Mouse (Mus musculus): ENCODE measurements at regions not wholly inside any gene's neighbourhood (a gene's known extent, or its start where the extent isn't known, plus 50 kb on each side); places are given as distances from the start of the nearest gene placed in this dataset.

GRCm38 (mm10) chr6:117330198-117330597 is 161.9 kb downstream of the Cxcl12 start:
- no peak for DNase-seq (ENCODE audit: low read depth in 2 of 2, low spot score in 2 of 2)

DNA sequence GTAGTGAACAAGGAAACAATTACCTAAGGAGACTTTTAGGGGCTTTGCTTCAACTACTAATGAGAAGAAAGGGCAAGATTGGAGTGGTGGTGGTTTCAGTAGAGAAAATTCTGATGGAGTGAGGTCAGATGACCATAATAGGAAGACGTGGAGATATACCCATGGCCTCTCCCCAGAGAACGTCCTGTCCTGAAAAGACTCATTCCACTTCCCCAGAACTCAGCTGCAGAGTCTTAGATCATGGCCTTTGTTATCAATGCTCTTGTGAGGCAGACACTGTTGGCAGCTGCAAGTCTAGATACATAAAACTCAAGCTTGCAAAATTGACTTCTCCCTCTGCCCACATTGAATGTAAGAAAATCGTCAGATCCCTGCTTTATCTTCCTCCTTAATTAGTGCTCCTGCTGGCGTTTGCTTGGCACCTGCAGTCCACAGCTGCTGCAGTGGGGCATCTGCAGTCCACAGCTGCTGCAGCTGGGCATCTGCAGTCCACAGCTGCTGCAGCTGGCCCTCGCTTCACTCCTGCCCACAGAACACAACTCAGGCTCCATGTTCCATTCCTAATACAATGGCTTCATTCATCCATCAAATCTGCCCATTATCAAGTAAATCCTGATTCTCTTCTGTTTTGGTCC is 162.5 kb downstream of the Cxcl12 start:
- DNase-seq (ENCODE audit: low read depth in 2 of 2, low spot score in 2 of 2) = no peak

- no peak for DNase-seq (ENCODE audit: low read depth in 2 of 2, low spot score in 2 of 2)
Observed at GRCm38 (mm10) chr6:117332641-117333040, 164.3 kb downstream of the Cxcl12 start.

- no peak for DNase-seq (ENCODE audit: low read depth in 2 of 2, low spot score in 2 of 2)
Observed at GRCm38 (mm10) chr6:117342123-117342522, 173.8 kb downstream of the Cxcl12 start.

DNA sequence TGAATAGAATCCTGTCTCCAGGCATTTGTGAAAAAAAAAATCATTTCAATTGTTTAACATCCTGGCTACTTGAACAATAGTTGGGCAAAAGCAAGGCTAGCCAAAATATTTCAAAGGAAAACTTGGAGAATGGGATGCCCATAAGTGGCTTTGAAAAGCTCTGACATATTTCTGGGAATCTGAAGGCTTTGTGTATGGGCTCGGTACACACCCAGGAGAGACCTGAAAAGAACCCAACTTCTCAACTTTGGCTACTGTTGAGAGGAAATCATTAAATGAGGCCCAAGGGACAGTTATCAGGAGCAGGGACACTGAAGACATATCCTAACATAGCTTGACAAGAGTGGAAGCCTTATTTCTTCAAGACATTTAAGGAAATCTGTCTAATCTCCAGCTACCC is 179.0 kb downstream of the Cxcl12 start:
- DNase-seq (ENCODE audit: low read depth in 2 of 2, low spot score in 2 of 2) = no peak

DNA sequence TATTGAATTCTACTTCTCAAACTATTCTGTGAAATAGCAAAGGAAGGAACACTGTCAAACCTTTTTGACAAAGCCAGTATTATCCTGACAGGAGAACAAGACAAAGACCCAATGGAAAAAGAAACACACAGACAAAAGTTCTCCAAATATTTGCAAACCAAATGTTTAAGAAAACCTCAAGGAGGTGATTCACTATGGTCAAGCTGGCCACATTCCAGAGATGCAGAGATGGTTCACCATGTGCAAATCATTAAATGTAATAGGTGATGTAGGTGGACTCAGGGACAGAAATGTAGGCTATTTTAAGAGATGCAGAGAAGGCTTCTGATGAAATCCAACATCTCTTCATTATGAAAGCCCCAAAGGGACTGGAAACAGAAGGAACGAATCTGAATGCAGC is 183.5 kb downstream of the Cxcl12 start:
- no peak for DNase-seq (ENCODE audit: low read depth in 2 of 2, low spot score in 2 of 2)

GRCm38 (mm10) chr6:117353091-117353490 is 184.8 kb downstream of the Cxcl12 start:
- DNase-seq (ENCODE audit: low read depth in 2 of 2, low spot score in 2 of 2) = no peak

DNA sequence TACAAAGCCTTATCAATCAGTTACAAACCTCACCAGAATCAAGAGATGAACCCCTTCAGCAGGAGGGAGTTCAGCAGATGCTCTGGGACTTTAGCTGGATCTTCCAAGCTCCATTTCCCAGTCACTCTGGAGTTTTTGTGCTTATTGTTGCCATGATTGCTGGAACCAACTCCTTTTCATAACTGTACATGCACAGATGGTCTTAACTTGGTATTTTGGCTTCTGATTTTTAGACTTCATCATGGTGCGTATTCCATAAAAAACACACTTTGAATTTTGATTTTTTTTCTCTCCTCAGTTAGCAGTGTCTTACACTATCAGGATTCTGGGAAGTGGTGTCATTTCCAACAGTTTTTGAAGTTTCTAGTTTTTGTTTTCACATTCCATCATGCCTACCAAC is 187.8 kb downstream of the Cxcl12 start:
- no peak for DNase-seq (ENCODE audit: low read depth in 2 of 2, low spot score in 2 of 2)

DNA sequence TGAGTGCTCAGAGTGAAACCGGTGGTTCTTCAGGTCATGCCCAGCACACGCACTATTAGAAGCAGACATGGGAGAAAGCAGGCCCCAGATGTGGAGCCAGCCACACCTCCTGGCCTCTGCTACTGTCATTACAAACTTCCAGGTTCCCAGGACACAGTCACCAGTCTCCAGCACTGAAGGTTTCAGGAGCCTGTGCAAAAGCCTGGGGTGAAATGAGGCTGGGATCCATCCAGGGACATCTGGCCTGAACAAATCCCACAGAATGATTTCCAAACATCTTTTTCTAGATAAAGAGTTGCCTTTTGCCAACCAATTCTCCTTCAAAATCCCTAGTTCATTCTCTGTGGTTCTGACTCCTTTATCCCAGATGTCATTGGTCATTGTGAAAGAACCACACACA is 191.1 kb downstream of the Cxcl12 start:
- DNase-seq (ENCODE audit: low read depth in 2 of 2, low spot score in 2 of 2) = no peak

GRCm38 (mm10) chr6:117366563-117366962 is 198.2 kb downstream of the Cxcl12 start:
- no peak for DNase-seq (ENCODE audit: low read depth in 2 of 2, low spot score in 2 of 2)

GRCm38 (mm10) chr6:117375989-117376388 is 207.7 kb downstream of the Cxcl12 start:
- DNase-seq (ENCODE audit: low read depth in 2 of 2, low spot score in 2 of 2) = no peak

- DNase-seq (ENCODE audit: low read depth in 2 of 2, low spot score in 2 of 2) = no peak
Observed at GRCm38 (mm10) chr6:117379904-117380303, 211.6 kb downstream of the Cxcl12 start.

DNA sequence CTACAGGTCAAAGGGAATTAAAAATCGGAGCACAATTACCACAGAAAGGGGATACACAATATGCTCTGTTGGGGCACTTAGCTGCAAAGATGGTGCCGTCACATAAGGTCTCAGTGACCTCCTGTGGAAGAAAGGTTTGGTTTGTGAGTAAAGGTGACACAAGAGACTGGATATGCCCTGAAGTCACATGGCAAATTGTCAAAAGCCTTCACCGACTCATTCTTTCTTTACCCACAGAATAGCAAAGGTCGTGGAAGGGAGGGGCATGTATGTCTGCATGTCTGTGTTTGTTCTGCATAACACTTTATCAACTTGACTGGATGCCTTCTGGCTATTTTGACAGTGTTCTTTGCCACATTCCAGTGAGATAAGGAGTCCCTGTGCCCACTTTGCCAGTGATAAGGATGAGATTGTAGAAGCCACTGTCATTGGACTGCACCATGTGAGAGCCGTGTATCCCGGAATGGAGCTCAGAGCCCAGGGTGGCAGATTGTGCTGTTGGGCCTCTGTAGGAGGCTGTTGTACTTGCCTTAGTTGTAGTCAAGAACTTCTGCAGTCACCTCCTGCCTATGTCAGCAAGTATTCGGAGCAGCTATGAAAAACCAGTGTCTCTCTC is 222.0 kb downstream of the Cxcl12 start:
- no peak for DNase-seq (ENCODE audit: low read depth in 2 of 2, low spot score in 2 of 2)

GRCm38 (mm10) chr6:117393480-117393879 is 225.1 kb downstream of the Cxcl12 start:
- no peak for DNase-seq (ENCODE audit: low read depth in 2 of 2, low spot score in 2 of 2)

DNA sequence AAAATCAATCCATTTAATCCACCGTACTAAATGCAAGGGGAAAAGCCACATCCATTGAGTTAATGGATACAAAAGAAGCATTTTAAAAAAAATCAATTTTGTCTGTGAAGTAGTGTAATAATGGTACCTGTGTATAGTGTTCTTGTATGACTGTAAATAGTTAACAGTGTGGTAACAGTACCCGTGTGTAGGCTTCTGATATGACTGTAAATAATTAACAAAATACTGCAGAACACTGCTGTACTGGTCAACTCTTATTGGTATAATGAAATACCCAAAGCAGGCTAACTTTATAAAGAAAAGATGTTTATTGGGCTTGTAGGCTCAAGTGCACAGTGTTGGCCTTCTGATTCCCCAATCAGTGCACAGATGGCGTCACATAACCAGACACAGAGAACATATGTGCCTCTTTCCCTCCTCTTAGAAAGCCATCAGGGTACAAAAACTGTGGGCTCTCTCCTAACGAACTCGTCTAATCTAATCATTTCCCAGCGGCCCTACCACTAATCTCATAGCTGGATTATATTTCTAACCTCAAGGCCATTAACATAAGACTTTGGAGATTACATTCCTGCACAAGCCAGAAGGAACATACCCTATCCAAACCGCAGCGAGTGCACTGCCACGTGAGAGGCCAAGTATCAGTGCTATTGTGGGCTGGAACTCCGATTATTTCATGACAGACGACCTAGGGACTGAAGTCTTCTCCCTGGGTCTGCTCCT is 237.4 kb downstream of the Cxcl12 start:
- DNase-seq (ENCODE audit: low read depth in 2 of 2, low spot score in 2 of 2) = no peak

GRCm38 (mm10) chr6:117406312-117406595 is 237.9 kb downstream of the Cxcl12 start:
- no peak for DNase-seq (ENCODE audit: low read depth in 2 of 2, low spot score in 2 of 2)

DNA sequence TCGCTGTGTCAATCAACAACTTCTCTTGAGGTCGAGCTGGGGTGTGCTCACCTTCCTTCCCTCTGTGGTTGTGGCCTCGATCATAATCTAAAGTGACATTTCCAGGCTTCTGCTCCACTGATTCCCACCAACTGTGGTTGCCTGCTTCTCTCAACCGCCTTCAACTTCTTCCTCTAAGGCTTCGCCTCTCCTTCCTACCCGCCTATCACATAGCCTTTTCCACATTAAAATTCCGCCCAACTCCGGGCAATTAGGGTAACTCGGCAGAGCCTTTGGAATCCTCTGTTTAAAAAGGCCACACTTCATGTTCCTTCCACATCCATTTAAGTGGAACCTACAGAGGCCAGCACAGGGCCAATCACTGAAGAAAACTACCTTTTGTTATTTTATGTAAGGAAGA is 238.4 kb downstream of the Cxcl12 start:
- DNase-seq (ENCODE audit: low read depth in 2 of 2, low spot score in 2 of 2) = no peak

- DNase-seq (ENCODE audit: low read depth in 2 of 2, low spot score in 2 of 2) = no peak
Observed at GRCm38 (mm10) chr6:117407206-117407858, 239.0 kb downstream of the Cxcl12 start.

DNA sequence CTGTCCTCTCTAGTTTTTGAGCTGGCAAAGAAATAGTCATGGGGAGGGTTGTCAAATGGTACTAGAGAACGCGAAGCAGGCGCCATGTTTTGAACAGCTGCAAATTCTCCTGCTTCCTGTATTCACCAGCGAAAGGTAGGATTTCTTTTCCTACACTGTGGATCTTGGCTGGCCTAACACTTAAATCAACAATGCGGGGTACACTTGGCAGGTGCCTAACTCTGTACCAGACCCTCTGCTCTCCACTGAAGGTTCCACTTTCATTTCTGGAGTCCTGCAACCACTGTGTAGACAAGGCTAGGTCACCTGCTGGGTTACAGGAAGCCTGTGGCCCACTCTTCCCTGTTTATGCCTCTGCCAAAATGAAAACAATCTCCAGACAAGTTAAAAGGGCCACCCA is 239.6 kb downstream of the Cxcl12 start:
- no peak for DNase-seq (ENCODE audit: low read depth in 2 of 2, low spot score in 2 of 2)

DNA sequence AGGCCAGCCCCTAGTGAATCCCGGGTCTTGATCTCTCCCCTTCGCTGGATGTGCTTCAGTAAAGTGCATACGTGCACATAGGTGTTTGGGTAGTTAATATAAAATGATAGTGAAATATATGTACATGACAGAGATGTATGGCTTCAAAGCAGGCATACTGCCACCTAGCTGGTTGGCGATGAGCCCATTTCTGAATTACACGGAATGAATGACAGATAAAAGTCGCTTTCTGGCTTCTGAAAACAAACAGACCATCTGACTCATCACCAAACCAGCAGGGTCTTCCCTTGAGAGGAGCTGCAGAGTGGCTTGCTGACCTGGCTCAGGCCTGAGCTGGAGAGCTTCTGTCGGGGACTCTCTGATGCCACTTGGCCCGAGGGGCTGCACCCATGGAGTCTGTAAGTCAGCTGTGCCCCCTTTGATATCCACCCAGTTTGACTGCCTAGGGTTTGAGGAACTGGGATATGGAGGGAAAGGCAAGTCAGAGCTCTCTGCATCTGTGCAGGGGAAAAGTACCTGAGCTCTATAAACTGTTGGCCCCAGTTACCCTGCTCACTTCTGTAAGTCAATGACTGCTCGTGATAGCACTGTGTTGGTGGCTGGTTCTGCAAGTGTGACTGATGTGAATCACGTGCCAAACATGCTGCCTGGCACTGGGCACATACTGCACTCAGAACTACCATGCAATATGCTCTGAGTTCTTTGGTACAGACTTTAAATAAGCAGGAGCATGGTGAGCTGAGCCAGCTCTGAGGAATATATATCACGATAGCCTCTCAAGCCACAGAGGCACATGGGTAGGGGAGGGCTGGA is 240.8 kb downstream of the Cxcl12 start:
- no peak for DNase-seq (ENCODE audit: low read depth in 2 of 2, low spot score in 2 of 2)

DNA sequence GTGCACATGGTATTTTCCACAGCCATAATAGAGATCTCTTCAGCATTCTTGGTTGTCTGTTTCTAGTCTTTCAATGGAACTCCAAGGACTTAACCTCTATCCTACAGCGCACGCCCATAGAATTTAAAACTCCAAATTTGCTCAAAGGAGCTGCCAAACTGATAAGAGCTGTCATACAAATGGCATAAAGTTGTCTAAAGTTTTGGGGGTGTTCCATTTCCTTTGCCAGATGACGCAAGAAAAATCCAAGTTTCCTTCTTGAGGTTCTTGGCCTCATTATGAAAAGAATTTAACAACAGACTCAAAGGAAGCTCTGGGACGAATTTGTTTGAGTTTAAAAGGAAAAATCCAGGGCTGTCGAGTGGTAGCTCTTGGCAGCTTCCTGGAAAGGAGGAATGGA is 246.6 kb downstream of the Cxcl12 start:
- DNase-seq (ENCODE audit: low read depth in 2 of 2, low spot score in 2 of 2) = no peak
